Mouse (Mus musculus): Measurements from ENCODE around the gene Cfap97d2.
"Not testable (repeated sequence)": the region's sequence is repeated elsewhere in the genome, so short reads cannot be mapped to it uniquely, and the experiment has no call there.

Cfap97d2 gene

DNA sequence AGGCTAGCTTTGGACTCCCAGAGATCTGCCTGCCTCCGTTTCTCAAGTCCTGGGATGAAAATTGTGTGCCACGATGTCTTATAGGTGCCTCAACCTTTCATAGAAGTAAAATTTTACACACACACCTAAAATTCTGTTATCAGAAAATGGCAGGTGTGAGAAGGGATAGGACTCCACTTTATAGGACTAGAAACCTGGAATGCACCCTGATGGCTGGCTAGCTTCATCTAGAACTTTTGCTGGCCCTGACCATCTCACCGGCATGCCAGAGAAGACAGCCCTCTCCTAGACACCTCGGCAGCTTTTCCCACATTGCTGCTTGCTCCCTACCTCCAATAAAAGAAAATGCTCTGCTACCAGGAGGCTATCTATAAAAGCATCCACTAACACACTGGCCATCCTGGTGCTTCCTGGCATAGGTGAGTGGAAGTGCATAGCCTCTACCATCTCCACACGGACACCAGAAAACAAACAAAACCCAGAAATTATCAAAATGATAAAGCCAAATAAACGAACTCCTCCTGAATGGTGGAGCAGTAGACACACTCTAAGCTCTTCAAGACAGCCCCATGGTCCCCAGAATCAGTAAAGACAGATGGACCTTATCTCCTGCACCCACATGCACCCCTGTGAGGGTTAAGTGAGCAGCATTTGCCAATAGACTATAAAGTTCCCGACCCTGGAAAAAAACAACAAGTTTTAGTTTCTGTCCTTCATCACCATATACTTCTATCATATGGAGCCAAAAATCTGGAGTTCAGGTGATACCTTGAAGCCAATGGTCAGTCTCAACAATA, 35.3 kb downstream of the Cfap97d2 start:
- no peak overlapping the region for H3K4me3 ChIP-seq (replicated peaks; ENCODE audit: low read length)
- no peaks in the 10 kb centered on the region for H3K27me3 ChIP-seq (ENCODE audit: insufficient read depth, low read length)
- no peak for TF ChIP-seq NANOG (IDR thresholded peaks at IDR 0.05; ENCODE audit: borderline replicate concordance, low read length)
- TF ChIP-seq CTCF (conservative IDR thresholded peaks at IDR 0.05; ENCODE audit: low read length) = no peak
- no peaks in the 10 kb centered on the region for H3K36me3 ChIP-seq (ENCODE audit: insufficient read depth, low read length)
- no peaks in the 10 kb centered on the region for H3K4me1 ChIP-seq (replicated peaks; ENCODE audit: low read depth, low read length)
- no peaks in the 10 kb centered on the region for H3K9me3 ChIP-seq (ENCODE audit: low read length)

- H3K4me3 ChIP-seq (replicated peaks; ENCODE audit: low read length); H3K27me3 ChIP-seq (ENCODE audit: insufficient read depth, low read length); H3K4me1 ChIP-seq (replicated peaks; ENCODE audit: low read depth, low read length); H3K36me3 ChIP-seq (ENCODE audit: insufficient read depth, low read length); H3K9me3 ChIP-seq (ENCODE audit: low read length): not testable (repeated sequence)
These were observed 40.5 kb downstream of the Cfap97d2 start for GRCm38 (mm10) chr8:13746212-13746611.

- TF ChIP-seq NANOG (IDR thresholded peaks at IDR 0.05; ENCODE audit: borderline replicate concordance, low read length) (no peak), POU5F1 (IDR thresholded peaks at IDR 0.05; ENCODE audit: borderline replicate concordance, low read length) (no peak), CTCF (conservative IDR thresholded peaks at IDR 0.05; ENCODE audit: low read length) (no peak)
- Histone ChIP-seq H3K36me3 (ENCODE audit: insufficient read depth, low read length) (no peaks in the 10 kb centered on the region), H3K27me3 (ENCODE audit: insufficient read depth, low read length) (no peaks in the 10 kb centered on the region), H3K4me3 (replicated peaks; ENCODE audit: low read length) (no peak overlapping the region), H3K4me1 (replicated peaks; ENCODE audit: low read depth, low read length) (no peaks in the 10 kb centered on the region), H3K9me3 (ENCODE audit: low read length) (no peaks in the 10 kb centered on the region)
These were observed 41.9 kb downstream of the Cfap97d2 start for GRCm38 (mm10) chr8:13747626-13748025.

DNA sequence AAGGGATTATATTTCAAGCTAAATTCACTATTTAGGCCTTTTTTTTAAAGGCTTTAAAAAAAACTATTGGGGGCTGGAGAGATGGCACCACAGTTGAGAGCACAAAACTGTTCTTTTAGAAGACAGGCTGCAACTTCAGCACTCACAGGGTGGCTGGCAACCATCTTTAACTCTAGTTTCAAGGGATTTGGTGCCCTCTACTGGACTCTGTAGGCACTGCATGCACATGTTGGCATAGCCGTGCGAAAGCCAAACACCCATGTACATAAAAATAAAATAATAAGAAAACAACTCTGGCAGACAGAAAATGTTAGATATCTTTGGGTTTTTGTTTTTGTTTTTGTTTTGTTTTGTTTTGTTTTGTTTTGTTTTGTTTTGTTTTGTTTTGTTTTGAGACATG, 48.0 kb downstream of the Cfap97d2 start:
- Histone ChIP-seq H3K27me3 (ENCODE audit: insufficient read depth, low read length) (no peaks in the 10 kb centered on the region), H3K36me3 (ENCODE audit: insufficient read depth, low read length) (no peaks in the 10 kb centered on the region), H3K4me3 (replicated peaks; ENCODE audit: low read length) (no peak overlapping the region), H3K9me3 (ENCODE audit: low read length) (no peaks in the 10 kb centered on the region), H3K4me1 (replicated peaks; ENCODE audit: low read depth, low read length) (peaks cover 12% of the 10 kb centered on the region)
- TF ChIP-seq NANOG (IDR thresholded peaks at IDR 0.05; ENCODE audit: borderline replicate concordance, low read length) = no peak
- no peak for TF ChIP-seq POU5F1 (IDR thresholded peaks at IDR 0.05; ENCODE audit: borderline replicate concordance, low read length)
- peak; percentile 92 for TF ChIP-seq CTCF (conservative IDR thresholded peaks at IDR 0.05; ENCODE audit: low read length)

GRCm38 (mm10) chr8:13756480-13756879, 50.8 kb downstream of the Cfap97d2 start:
- Histone ChIP-seq H3K9me3 (ENCODE audit: low read length) (no peaks in the 10 kb centered on the region), H3K4me1 (replicated peaks; ENCODE audit: low read depth, low read length) (peaks cover 20% of the 10 kb centered on the region), H3K36me3 (ENCODE audit: insufficient read depth, low read length) (peaks cover 16% of the 10 kb centered on the region), H3K27me3 (ENCODE audit: insufficient read depth, low read length) (no peaks in the 10 kb centered on the region), H3K4me3 (replicated peaks; ENCODE audit: low read length) (no peak overlapping the region)
- no peak for TF ChIP-seq CTCF (conservative IDR thresholded peaks at IDR 0.05; ENCODE audit: low read length)
- no peak for TF ChIP-seq POU5F1 (IDR thresholded peaks at IDR 0.05; ENCODE audit: borderline replicate concordance, low read length)

- Histone ChIP-seq H3K4me3 (replicated peaks; ENCODE audit: low read length) (peak within 1 kb of the TSS; percentile 97), H3K27me3 (ENCODE audit: insufficient read depth, low read length) (no peaks in the 10 kb centered on the region), H3K36me3 (ENCODE audit: insufficient read depth, low read length) (peaks cover 23% of the 10 kb centered on the region), H3K4me1 (replicated peaks; ENCODE audit: low read depth, low read length) (peaks cover 20% of the 10 kb centered on the region), H3K9me3 (ENCODE audit: low read length) (no peaks in the 10 kb centered on the region)
- TF ChIP-seq POU5F1 (IDR thresholded peaks at IDR 0.05; ENCODE audit: borderline replicate concordance, low read length) (no peak), NANOG (IDR thresholded peaks at IDR 0.05; ENCODE audit: borderline replicate concordance, low read length) (no peak), CTCF (conservative IDR thresholded peaks at IDR 0.05; ENCODE audit: low read length) (no peak)
These were observed 51.5 kb downstream of the Cfap97d2 start, which contains the start of gene Cdc16 for GRCm38 (mm10) chr8:13756982-13757804. Gene Cdc16 (plus strand): TSS chr8:13757676.

- Histone ChIP-seq H3K9me3 (ENCODE audit: low read length) (no peaks in the 10 kb centered on the region), H3K27me3 (ENCODE audit: insufficient read depth, low read length) (no peaks in the 10 kb centered on the region), H3K36me3 (ENCODE audit: insufficient read depth, low read length) (peaks cover 31% of the 10 kb centered on the region), H3K4me3 (replicated peaks; ENCODE audit: low read length) (peak overlapping the region; percentile 97), H3K4me1 (replicated peaks; ENCODE audit: low read depth, low read length) (peaks cover 20% of the 10 kb centered on the region)
- peak; percentile 47 for TF ChIP-seq CTCF (conservative IDR thresholded peaks at IDR 0.05; ENCODE audit: low read length)
- no peak for TF ChIP-seq NANOG (IDR thresholded peaks at IDR 0.05; ENCODE audit: borderline replicate concordance, low read length)
These were observed 52.4 kb downstream of the Cfap97d2 start for GRCm38 (mm10) chr8:13757805-13758727.

DNA sequence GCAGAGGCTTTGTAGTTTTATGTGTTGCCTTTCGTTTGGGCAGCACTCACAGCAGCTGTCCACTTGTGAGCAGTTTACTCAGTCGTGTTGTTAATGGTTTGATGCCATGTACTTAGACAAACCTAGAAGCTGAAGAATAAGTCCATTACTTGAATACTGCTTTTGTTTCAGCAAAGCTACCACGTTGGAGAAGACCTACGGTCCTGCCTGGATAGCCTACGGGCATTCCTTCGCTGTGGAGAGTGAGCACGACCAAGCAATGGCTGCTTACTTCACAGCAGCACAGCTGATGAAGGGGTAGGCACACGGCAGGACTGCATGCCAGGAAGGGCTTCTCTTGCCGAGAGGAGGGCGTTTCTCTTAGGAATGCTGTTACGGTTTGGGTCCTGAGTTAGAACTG, 63.5 kb downstream of the Cfap97d2 start:
- Histone ChIP-seq H3K9me3 (ENCODE audit: low read length) (no peaks in the 10 kb centered on the region), H3K36me3 (ENCODE audit: insufficient read depth, low read length) (peaks cover 95% of the 10 kb centered on the region), H3K4me1 (replicated peaks; ENCODE audit: low read depth, low read length) (peaks cover 5% of the 10 kb centered on the region; the same call in 1 of the 2 replicates), H3K4me3 (replicated peaks; ENCODE audit: low read length) (no peak overlapping the region), H3K27me3 (ENCODE audit: insufficient read depth, low read length) (no peaks in the 10 kb centered on the region)
- no peak for TF ChIP-seq CTCF (conservative IDR thresholded peaks at IDR 0.05; ENCODE audit: low read length)
- no peak for TF ChIP-seq NANOG (IDR thresholded peaks at IDR 0.05; ENCODE audit: borderline replicate concordance, low read length)
- TF ChIP-seq POU5F1 (IDR thresholded peaks at IDR 0.05; ENCODE audit: borderline replicate concordance, low read length) = no peak

Data from E14TG2a.4 (cell line).